Mouse (Mus musculus) heart, adult 2 months (tissue): ENCODE data around the gene Lce1c. TPM values are rescaled to one million over a fixed set of nuclear protein-coding genes. Genes with fewer than 3 reads are reported as not detected.

Source experiments
- DNase-seq, 2 experiments: peaks; one replicate each; pipeline ENCODE4 v3.0.0; 2021
- H3K27ac ChIP-seq: fragments of 200-600 bp; 2 replicates; pipeline ENCODE4 v1.8.1; 2022
- H3K27me3 ChIP-seq: fragments of 200-500 bp; 2 replicates; pipeline ENCODE4 v1.6.1; 2012; ENCODE audit warnings: mild to moderate bottlenecking, low read length, inconsistent platforms, mixed read lengths; ENCODE audit not compliant: control insufficient read depth, insufficient read depth
- H3K36me3 ChIP-seq: fragments of 200-500 bp; 2 replicates; pipeline ENCODE4 v1.6.1; 2012; ENCODE audit warnings: low read length, inconsistent platforms; ENCODE audit not compliant: control insufficient read depth, insufficient read depth
- H3K4me1 ChIP-seq: fragments of 200-500 bp; 2 replicates; pipeline ENCODE4 v1.6.1; 2011; ENCODE audit warnings: low read length; ENCODE audit not compliant: control insufficient read depth, insufficient read depth
- H3K4me3 ChIP-seq: fragments of 200-600 bp; 2 replicates; pipeline ENCODE4 v1.8.1; 2022
- H3K79me2 ChIP-seq: fragments of 200-500 bp; replicated peaks from 2 replicates; pipeline ENCODE4 v1.6.1; 2012; ENCODE audit warnings: mild to moderate bottlenecking, inconsistent platforms, low read length, moderate library complexity, mixed read lengths; ENCODE audit not compliant: control insufficient read depth, insufficient read depth
- H3K9ac ChIP-seq: fragments of 200-500 bp; 2 replicates; pipeline ENCODE4 v1.6.1; 2012; ENCODE audit warnings: low read depth, mild to moderate bottlenecking, control low read depth, inconsistent platforms, low read length, mixed read lengths
- CTCF ChIP-seq: fragments of 200-600 bp; IDR thresholded peaks from 2 replicates; pipeline ENCODE4 v1.8.1; 2022; ENCODE audit warnings: antibody characterized with exemption, mild to moderate bottlenecking, moderate library complexity
- EP300 ChIP-seq: fragments of 200-500 bp; IDR thresholded peaks from 2 replicates; pipeline ENCODE4 v1.6.1; 2011; ENCODE audit warnings: low read depth, low read length, control low read depth; ENCODE audit not compliant: insufficient read depth
- POLR2A ChIP-seq: fragments of 200-500 bp; IDR thresholded peaks from 2 replicates; pipeline ENCODE4 v1.6.1; 2011; ENCODE audit warnings: mild to moderate bottlenecking, low read depth, low read length, control low read depth; ENCODE audit not compliant: insufficient read depth
- WGBS: fragments of 180-500 bp; shearing (Covaris S2); methylation state at CpG from one replicate; pipeline ENCODE4 v1.1.7; 2018; 5-methylcytosine and 5-hydroxymethylcytosine counted together
- intact Hi-C: fragments of 180-260 bp; cut with DNase I; formaldehyde crosslinking; loops from one replicate; pipeline ENCODE4 v1.15.1; 2025
- long read RNA-seq: library from polyadenylated mRNA; stranded (forward); transcript quantifications from one replicate; pipeline ENCODE4 v2.0.0, GENCODE M21; 2021
- polyA plus RNA-seq: library from polyadenylated mRNA; depleted of rRNA; stranded (reverse); fragments of >200 nt; gene quantifications from 2 replicates; pipeline ENCODE4 v1.2.3, GENCODE M21; 2012; rRNA removed
- total RNA-seq, 2 experiments: library from RNA; stranded (reverse); gene quantifications; 2 replicates each; pipeline ENCODE4 v1.2.3; 2021

The Lce1c gene
- total RNA-seq (not detected), polyA plus RNA-seq (not detected in 2 replicates)
- long read RNA-seq = 0 reads

DNA sequence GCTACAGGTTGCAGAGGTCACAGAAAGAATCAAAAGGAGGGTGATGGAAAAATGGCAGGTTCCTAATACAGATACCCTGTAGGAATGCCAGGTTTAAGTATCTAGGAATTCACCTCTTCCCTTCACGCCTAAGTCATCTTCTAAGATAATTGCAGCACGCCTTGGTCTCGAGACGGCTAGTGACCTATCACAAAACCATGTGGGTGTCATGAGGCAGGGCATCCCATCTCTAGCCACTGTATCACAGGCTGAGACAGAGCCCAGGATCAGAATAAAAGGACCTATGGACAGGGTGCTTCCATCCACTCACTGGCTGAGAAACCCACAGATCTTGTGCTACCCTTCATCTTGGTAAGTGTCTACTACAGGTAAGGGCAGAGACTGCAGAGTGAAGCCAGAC, at the start of gene Lce1c:
TSS of gene Lce1c (plus strand) at position 301 of the 400 bp plus-strand sequence.
- intact Hi-C loops = no loop called here
- Histone ChIP-seq H3K36me3 (no peaks in the 10 kb centered on the region), H3K79me2 (no peaks in the 10 kb centered on the region), H3K4me3 (no peak within 1 kb of the TSS), H3K27me3 (no peaks in the 10 kb centered on the region), H3K27ac (no peak within 1 kb of the TSS), H3K9ac (no peak within 1 kb of the TSS), H3K4me1 (no peaks in the 10 kb centered on the region)
- no peak for TF ChIP-seq EP300
- TF ChIP-seq CTCF = no peak
- TF ChIP-seq POLR2A = no peak
- no peak for DNase-seq
- 74% methylated on average over 4 of the region's 4 CpGs for WGBS

DNA sequence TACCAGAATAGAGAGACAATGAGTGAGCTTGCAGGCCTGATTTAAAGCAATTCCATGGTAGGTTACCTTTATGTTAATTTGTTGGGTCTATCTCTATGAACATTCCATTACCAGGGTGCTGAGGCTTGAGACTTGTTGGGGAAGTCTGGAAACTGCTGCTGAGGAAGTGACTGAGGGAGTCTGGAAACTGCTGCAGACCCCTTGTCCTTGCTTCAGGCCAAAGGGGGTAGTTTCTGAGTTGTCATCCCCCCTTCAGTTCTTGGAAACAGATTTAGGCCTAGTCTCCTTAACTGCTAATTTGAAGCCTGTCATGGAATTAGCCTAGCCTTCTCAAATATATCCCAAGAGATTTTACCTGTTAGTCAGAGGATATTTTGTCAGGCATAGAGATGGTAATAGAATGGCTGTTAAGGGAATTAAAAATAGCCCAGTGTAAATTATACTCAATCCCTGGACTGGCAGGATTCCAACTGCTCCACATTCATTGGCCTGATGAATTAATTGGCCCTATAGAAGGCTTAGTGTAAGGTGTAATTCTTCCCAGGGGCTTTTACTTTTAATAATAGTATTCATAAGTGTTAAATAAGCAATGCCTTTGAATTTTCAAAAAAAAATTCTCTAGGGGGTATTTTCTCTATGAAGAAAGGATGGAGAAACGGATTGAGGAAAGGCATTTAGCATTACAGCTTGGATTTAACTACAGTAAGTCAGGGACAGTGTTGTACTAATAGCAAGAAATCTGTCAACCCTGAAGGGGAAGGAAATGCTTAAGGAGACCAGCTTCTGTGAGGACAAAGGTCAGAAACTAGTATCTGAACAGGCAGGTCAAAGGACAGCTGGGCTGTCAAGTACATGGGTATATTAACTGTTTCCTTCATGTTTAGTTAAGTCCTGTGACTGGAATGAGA, 41.0 kb upstream of the Lce1c start:
- DNase-seq = no peak
- no peak overlapping the region for H3K9ac ChIP-seq
- H3K79me2 ChIP-seq = no peaks in the 10 kb centered on the region
- H3K27me3 ChIP-seq = no peaks in the 10 kb centered on the region
- no peaks in the 10 kb centered on the region for H3K4me1 ChIP-seq
- TF ChIP-seq EP300 (no peak), POLR2A (no peak), CTCF (no peak)
- intact Hi-C loops = no loop called here
- H3K27ac ChIP-seq = no peak overlapping the region
- WGBS = 51% methylated on average over 1 of the region's 1 CpGs
- no peaks in the 10 kb centered on the region for H3K36me3 ChIP-seq
- no peak overlapping the region for H3K4me3 ChIP-seq

DNA sequence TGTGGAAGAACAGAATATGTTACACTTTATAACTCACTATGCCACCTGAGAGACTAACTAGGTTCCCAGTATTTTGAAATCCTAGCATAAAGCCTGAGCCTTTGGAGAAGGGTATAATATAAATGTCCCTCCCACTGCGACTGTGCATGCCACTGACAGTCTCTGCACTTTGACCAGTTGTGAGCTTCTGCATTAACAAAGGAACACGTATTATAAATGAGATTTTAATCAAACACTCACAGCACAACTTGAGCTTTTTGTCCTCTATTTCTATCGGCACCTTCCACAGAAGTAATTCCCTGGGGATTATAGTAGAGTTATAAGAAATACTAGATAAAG, 40.4 kb upstream of the Lce1c start:
- 72% methylated on average over 3 of the region's 3 CpGs for WGBS
- Histone ChIP-seq H3K27ac (no peak overlapping the region), H3K4me1 (no peaks in the 10 kb centered on the region), H3K27me3 (no peaks in the 10 kb centered on the region), H3K4me3 (no peak overlapping the region), H3K36me3 (no peaks in the 10 kb centered on the region), H3K9ac (no peak overlapping the region), H3K79me2 (no peaks in the 10 kb centered on the region)
- intact Hi-C loops = no loop called here
- no peak for DNase-seq
- TF ChIP-seq EP300 (no peak), POLR2A (no peak), CTCF (no peak)

DNA sequence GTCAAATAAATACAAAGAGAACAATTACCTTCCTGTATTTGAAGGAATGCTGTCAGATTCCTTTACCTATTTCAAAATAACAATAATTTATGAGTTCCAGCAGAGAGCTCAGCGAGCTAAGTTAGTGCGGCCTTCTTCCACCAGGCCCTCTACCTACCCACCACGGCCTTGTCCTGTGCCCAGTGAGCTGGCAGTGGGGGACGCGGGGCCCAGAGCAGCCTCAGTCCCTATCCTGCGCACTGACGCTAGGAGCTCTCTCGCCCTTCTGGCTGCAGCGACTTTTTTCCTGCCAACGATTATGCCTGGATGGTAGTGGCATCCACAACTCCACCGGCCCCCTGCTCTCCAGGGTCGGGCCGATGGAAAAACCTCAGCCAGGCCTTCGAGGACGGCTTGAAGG, 39.2 kb upstream of the Lce1c start:
- DNase-seq = no peak
- intact Hi-C loops = no loop called here
- Histone ChIP-seq H3K27me3 (no peaks in the 10 kb centered on the region), H3K27ac (no peak overlapping the region), H3K36me3 (no peaks in the 10 kb centered on the region), H3K4me1 (no peaks in the 10 kb centered on the region), H3K9ac (no peak overlapping the region), H3K4me3 (no peak overlapping the region), H3K79me2 (no peaks in the 10 kb centered on the region)
- TF ChIP-seq POLR2A = no peak
- TF ChIP-seq CTCF = no peak
- TF ChIP-seq EP300 = no peak
- 90% methylated on average over 15 of the region's 15 CpGs for whole genome bisulfite sequencing

DNA sequence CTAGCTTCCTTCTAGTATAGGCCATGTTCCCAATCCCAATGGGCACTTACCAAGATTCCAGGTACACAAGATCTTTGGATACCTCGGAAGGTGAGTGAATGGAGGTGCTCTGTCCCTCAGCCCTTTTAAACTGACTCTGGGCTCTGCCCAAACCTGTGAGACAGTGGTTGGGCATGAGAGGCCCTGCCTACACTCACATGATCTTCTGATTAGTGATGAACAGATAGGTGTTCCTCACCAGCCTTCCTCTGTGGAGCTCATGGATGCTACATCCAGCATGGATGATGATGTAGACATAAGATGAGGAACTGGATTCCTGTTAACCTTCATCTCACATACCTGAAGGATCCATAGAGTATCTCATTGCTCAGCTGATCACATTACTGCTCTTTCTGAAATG, 30.8 kb upstream of the Lce1c start, which contains the start of gene Lce1a1:
TSS of gene Lce1a1 (minus strand) at position 101 of the 400 bp plus-strand sequence.
- Histone ChIP-seq H3K4me3 (no peak within 1 kb of the TSS), H3K79me2 (no peaks in the 10 kb centered on the region), H3K27ac (no peak within 1 kb of the TSS), H3K27me3 (no peaks in the 10 kb centered on the region), H3K4me1 (no peaks in the 10 kb centered on the region), H3K9ac (no peak within 1 kb of the TSS), H3K36me3 (no peaks in the 10 kb centered on the region)
- TF ChIP-seq EP300 (no peak), CTCF (no peak), POLR2A (no peak)
- WGBS = 76% methylated on average over 1 of the region's 1 CpGs
- DNase-seq = no peak
- intact Hi-C loops = no loop called here

DNA sequence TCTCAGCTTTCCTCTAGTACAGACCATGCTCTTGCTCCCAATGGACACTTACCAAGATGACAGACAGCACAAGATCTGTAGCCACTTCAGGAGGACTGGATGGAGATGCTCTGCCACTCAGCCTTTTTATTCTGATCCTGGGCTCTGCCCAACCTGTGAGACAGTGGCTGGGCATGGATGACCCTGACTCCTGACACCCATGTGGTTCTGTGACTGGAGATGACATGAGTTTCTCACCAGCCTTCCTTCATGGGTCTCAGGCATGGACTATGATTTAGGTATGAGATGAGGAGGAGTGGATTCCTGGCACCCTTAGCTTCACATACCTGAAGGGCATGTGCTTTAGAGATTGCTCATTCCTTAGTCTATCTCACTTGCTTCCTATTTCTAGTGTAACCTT, 22.2 kb upstream of the Lce1c start, which contains the start of gene Lce1b:
TSS of gene Lce1b (minus strand) at position 101 of the 400 bp plus-strand sequence.
- intact Hi-C loops = no loop called here
- Histone ChIP-seq H3K27ac (no peak within 1 kb of the TSS), H3K4me1 (no peaks in the 10 kb centered on the region), H3K36me3 (no peaks in the 10 kb centered on the region), H3K27me3 (no peaks in the 10 kb centered on the region), H3K9ac (no peak within 1 kb of the TSS), H3K4me3 (no peak within 1 kb of the TSS), H3K79me2 (no peaks in the 10 kb centered on the region)
- TF ChIP-seq EP300 (no peak), CTCF (no peak), POLR2A (no peak)
- DNase-seq = no peak
